Mouse (Mus musculus) heart, postnatal 14 days (tissue): Measurements from ENCODE around the gene Olfr943. TPM values are rescaled to one million over a fixed set of nuclear protein-coding genes. Genes with fewer than 3 reads are reported as not detected.

Experiments used
- DNase-seq, 2 experiments: peaks; one replicate each; pipeline ENCODE4 v3.0.0; 2021 to 2022
- intact Hi-C: fragments of 180-260 bp; cut with DNase I; formaldehyde crosslinking; loops from one replicate; pipeline ENCODE4 v1.15.1; 2025
- long read RNA-seq, 2 experiments: library from polyadenylated mRNA; stranded (forward); transcript quantifications; one replicate each; pipeline ENCODE4 v2.0.0; 2021
- total RNA-seq, 2 experiments: library from RNA; stranded (reverse); gene quantifications; 2 replicates each; pipeline ENCODE4 v1.2.3; 2021

Olfr943 gene
- total RNA-seq = not detected
- long read RNA-seq, experiment 1 = 0 reads
- long read RNA-seq, experiment 2 = 0 reads

- intact Hi-C loops = no loop called here
- no peak for DNase-seq
Observed at GRCm38 (mm10) chr9:39166004-39166403, at the start of gene Olfr943. Gene Olfr943 (plus strand): TSS chr9:39166304.

- intact Hi-C loops = no loop called here
Observed at GRCm38 (mm10) chr9:39127326-39127725, 38.8 kb upstream of the Olfr943 start.

GRCm38 (mm10) chr9:39127831-39128230, 38.3 kb upstream of the Olfr943 start, which contains the start of gene Olfr27:
Gene Olfr27 (plus strand): TSS chr9:39128131.
- DNase-seq = no peak
- intact Hi-C loops = no loop called here

More at GRCm38 (mm10) chr9:39127326-39127725, 38.8 kb upstream of the Olfr943 start:
- no peak for DNase-seq

GRCm38 (mm10) chr9:39152401-39152800, 13.7 kb upstream of the Olfr943 start:
- no peak for DNase-seq
- intact Hi-C loops = no loop called here

- intact Hi-C loops = no loop called here
- no peak for DNase-seq
Observed at GRCm38 (mm10) chr9:39201620-39202019, 35.5 kb downstream of the Olfr943 start, which contains the start of gene Olfr944. Gene Olfr944 (plus strand): TSS chr9:39201920.

Other genes starting within 250 kb of the Olfr943 start
- not detected for gene Olfr930, start 236.5 kb upstream of the Olfr943 start, total RNA-seq
- gene Olfr933, start 194.0 kb upstream of the Olfr943 start, total RNA-seq = not detected
- gene Olfr934, start 178.0 kb upstream of the Olfr943 start, total RNA-seq = not detected
- not detected for gene Olfr935, start 166.6 kb upstream of the Olfr943 start, total RNA-seq
- gene Olfr146, start 142.9 kb upstream of the Olfr943 start, total RNA-seq = not detected
- gene Olfr937, start 101.4 kb upstream of the Olfr943 start, total RNA-seq = not detected
- not detected for gene Olfr938, start 87.4 kb upstream of the Olfr943 start, total RNA-seq
- gene Olfr27, start 38.2 kb upstream of the Olfr943 start, total RNA-seq = not detected
- not detected for gene Olfr944, start 35.6 kb downstream of the Olfr943 start, total RNA-seq
- gene Olfr1537, start 83.7 kb downstream of the Olfr943 start, total RNA-seq = not detected
- not detected for gene Olfr945, start 110.5 kb downstream of the Olfr943 start, total RNA-seq
- gene Olfr948, start 159.7 kb downstream of the Olfr943 start, total RNA-seq = not detected
- gene Olfr951, start 221.1 kb downstream of the Olfr943 start, total RNA-seq = not detected